Mouse (Mus musculus) forebrain, embryonic 16.5 days (tissue): ENCODE measurements around the gene Glipr1l2. TPM values are rescaled to one million over a fixed set of nuclear protein-coding genes. Genes with fewer than 3 reads are reported as not detected.
"Not testable (repeated sequence)": the region's sequence is repeated elsewhere in the genome, so short reads cannot be mapped to it uniquely, and the experiment has no call there.

Experiments
- ATAC-seq: fragments of 200-750 bp; cut with Nextera tagmentation; 2 replicates; pipeline ENCODE4 v1.8.0; 2017; ENCODE audit warnings: mild to moderate bottlenecking, moderate library complexity
- H3K27ac ChIP-seq: fragments of 300-500 bp; sonication (generic); 2 replicates; pipeline ENCODE4 v1.5.1; 2014; ENCODE audit warnings: low read length, control low read depth
- H3K27me3 ChIP-seq: fragments of 300-500 bp; sonication (generic); replicated peaks from 2 replicates; pipeline ENCODE4 v1.6.1; 2014; ENCODE audit warnings: low read length; ENCODE audit not compliant: control insufficient read depth, insufficient read depth
- H3K36me3 ChIP-seq: fragments of 300-500 bp; sonication (generic); 2 replicates; pipeline ENCODE4 v1.6.1; 2014; ENCODE audit not compliant: control insufficient read depth, insufficient read depth
- H3K4me1 ChIP-seq: fragments of 300-500 bp; sonication (generic); replicated peaks from 2 replicates; pipeline ENCODE4 v1.6.1; 2014; ENCODE audit warnings: low read length; ENCODE audit not compliant: control insufficient read depth, insufficient read depth
- H3K4me2 ChIP-seq: fragments of 300-500 bp; sonication (generic); 2 replicates; pipeline ENCODE4 v1.6.1; 2014; ENCODE audit warnings: mild to moderate bottlenecking, low read length, control low read depth
- H3K4me3 ChIP-seq: fragments of 300-500 bp; sonication (generic); replicated peaks from 2 replicates; pipeline ENCODE4 v1.5.1; 2014; ENCODE audit warnings: mild to moderate bottlenecking, low read length, control low read depth
- H3K9ac ChIP-seq: fragments of 300-500 bp; sonication (generic); replicated peaks from 2 replicates; pipeline ENCODE4 v1.6.1; 2014; ENCODE audit warnings: low read depth, low read length, control low read depth
- H3K9me3 ChIP-seq: fragments of 300-500 bp; sonication (generic); 2 replicates; pipeline ENCODE4 v1.6.1; 2016; ENCODE audit warnings: low read length; ENCODE audit not compliant: control insufficient read depth
- WGBS: fragments of 180-500 bp; shearing (Covaris S2); extraction: QIAGEN DNeasy Blood & Tissue Kit; methylation state at CpG from one replicate; pipeline ENCODE4 v1.1.7; 2014; 5-methylcytosine and 5-hydroxymethylcytosine counted together
- polyA plus RNA-seq: library from polyadenylated mRNA; unstranded; fragments of >200 nt; fragmentation: Nextera tagmentation; extraction: Ambion mirVana; gene quantifications from 2 replicates; pipeline ENCODE4 v1.2.1, GENCODE M21; 2015

Glipr1l2 gene
- not detected in 2 replicates for polyA plus RNA-seq

- Histone ChIP-seq H3K4me3 (no peak within 1 kb of the TSS), H3K9me3 (no peaks in the 10 kb centered on the region), H3K27ac (no peak within 1 kb of the TSS), H3K9ac (no peak within 1 kb of the TSS), H3K4me1 (no peaks in the 10 kb centered on the region), H3K36me3 (no peaks in the 10 kb centered on the region), H3K27me3 (no peaks in the 10 kb centered on the region), H3K4me2 (no peak within 1 kb of the TSS)
- WGBS: 94% methylated on average over 14 of the region's 14 CpGs
- ATAC-seq: no peak
Measured at GRCm38 (mm10) chr10:112083157-112083556, at the start of gene Glipr1l2. Glipr1l2 (plus strand) TSS chr10:112083354.

- H3K27me3 ChIP-seq, ATAC-seq, H3K36me3 ChIP-seq, H3K9ac ChIP-seq, H3K9me3 ChIP-seq, H3K4me2 ChIP-seq, H3K4me1 ChIP-seq, H3K4me3 ChIP-seq, H3K27ac ChIP-seq: not testable (repeated sequence)
- 85% methylated on average over 9 of the region's 9 CpGs for WGBS
Measured at GRCm38 (mm10) chr10:112043523-112043922, 39.6 kb upstream of the Glipr1l2 start.

- not testable (repeated sequence) for H3K9me3 ChIP-seq, H3K4me2 ChIP-seq
- ATAC-seq: peak; percentile 31; the same call in 1 of the 2 replicates
Measured at GRCm38 (mm10) chr10:112044283-112044682, 38.9 kb upstream of the Glipr1l2 start.

GRCm38 (mm10) chr10:112051220-112051619, 31.9 kb upstream of the Glipr1l2 start:
- Histone ChIP-seq H3K27ac (no peak overlapping the region), H3K9me3 (no peaks in the 10 kb centered on the region), H3K4me3 (no peak overlapping the region), H3K4me2 (no peak overlapping the region), H3K36me3 (no peaks in the 10 kb centered on the region), H3K4me1 (no peaks in the 10 kb centered on the region), H3K27me3 (no peaks in the 10 kb centered on the region), H3K9ac (no peak overlapping the region)
- ATAC-seq: no peak

More at GRCm38 (mm10) chr10:112044283-112044682, 38.9 kb upstream of the Glipr1l2 start:
- not testable (repeated sequence) for H3K36me3 ChIP-seq, H3K27me3 ChIP-seq, H3K9ac ChIP-seq, H3K27ac ChIP-seq, H3K4me1 ChIP-seq, H3K4me3 ChIP-seq
- 72% methylated on average over 14 of the region's 14 CpGs for WGBS

- H3K27me3 ChIP-seq, H3K4me1 ChIP-seq, H3K4me2 ChIP-seq, H3K9me3 ChIP-seq, ATAC-seq, H3K4me3 ChIP-seq, H3K36me3 ChIP-seq, H3K27ac ChIP-seq, H3K9ac ChIP-seq: not testable (repeated sequence)
- WGBS: 76% methylated on average over 2 of the region's 2 CpGs
Measured at GRCm38 (mm10) chr10:112051956-112052355, 31.2 kb upstream of the Glipr1l2 start.

GRCm38 (mm10) chr10:112059702-112060582, 23.2 kb upstream of the Glipr1l2 start, which contains the start of gene Glipr1l1:
Glipr1l1 (plus strand) TSS chr10:112060189.
- Histone ChIP-seq H3K4me2 (no peak within 1 kb of the TSS), H3K9ac (no peak within 1 kb of the TSS), H3K4me1 (peaks cover 3% of the 10 kb centered on the region; the same call in 1 of the 2 replicates), H3K9me3 (no peaks in the 10 kb centered on the region), H3K27me3 (no peaks in the 10 kb centered on the region), H3K36me3 (no peaks in the 10 kb centered on the region), H3K4me3 (no peak within 1 kb of the TSS), H3K27ac (no peak within 1 kb of the TSS)
- peak; percentile 100 for ATAC-seq
- WGBS: 41% methylated on average over 14 of the region's 14 CpGs

- not testable (repeated sequence) for H3K4me1 ChIP-seq
- 86% methylated on average over 6 of the region's 6 CpGs for WGBS
- 0 out of 2 replicates have a peak, but pooled peaks have one; percentile 5 for ATAC-seq
Measured at GRCm38 (mm10) chr10:112060583-112060934, 22.6 kb upstream of the Glipr1l2 start.

GRCm38 (mm10) chr10:112080044-112080443, 3.1 kb upstream of the Glipr1l2 start:
- Histone ChIP-seq H3K9ac (no peak overlapping the region), H3K36me3 (no peaks in the 10 kb centered on the region), H3K27me3 (no peaks in the 10 kb centered on the region), H3K9me3 (no peaks in the 10 kb centered on the region), H3K4me3 (no peak overlapping the region), H3K4me1 (no peaks in the 10 kb centered on the region), H3K27ac (no peak overlapping the region), H3K4me2 (no peak overlapping the region)
- WGBS: 59% methylated on average over 2 of the region's 2 CpGs
- no peak for ATAC-seq

More at GRCm38 (mm10) chr10:112060583-112060934, 22.6 kb upstream of the Glipr1l2 start:
- H3K27me3 ChIP-seq, H3K27ac ChIP-seq, H3K36me3 ChIP-seq, H3K9ac ChIP-seq, H3K4me2 ChIP-seq, H3K4me3 ChIP-seq, H3K9me3 ChIP-seq: not testable (repeated sequence)

GRCm38 (mm10) chr10:112105785-112106184, 22.6 kb downstream of the Glipr1l2 start:
- H3K4me1 ChIP-seq, H3K27ac ChIP-seq, H3K4me3 ChIP-seq, H3K36me3 ChIP-seq, H3K9ac ChIP-seq, H3K9me3 ChIP-seq, H3K27me3 ChIP-seq, H3K4me2 ChIP-seq, ATAC-seq: not testable (repeated sequence)
- 8% methylated on average over 5 of the region's 5 CpGs for WGBS
